Mouse (Mus musculus) megakaryocyte-erythroid progenitor cell, adult 5-6 weeks (primary cell): ENCODE results near the gene 4933402E13Rik. TPM values are rescaled to one million over a fixed set of nuclear protein-coding genes. Genes with fewer than 3 reads are reported as not detected.

Source experiments
- ATAC-seq: replicated peaks from 2 replicates; pipeline ENCODE4 v1.8.0; 2016; ENCODE audit warnings: mild to moderate bottlenecking, inconsistent platforms; ENCODE audit not compliant: severe bottlenecking, poor library complexity, low FRiP score, low TSS enrichment
- total RNA-seq, 2 experiments: library from RNA; stranded (forward) in 1 of 2; stranded (reverse) in 1 of 2; fragments of 200-1000, 215-1000 nt in 1 of 2; fragments of >200 nt in 1 of 2; fragmentation: Nextera tagmentation in 1 of 2; gene quantifications; 2 replicates each; pipeline ENCODE4 v1.2.3; 2014 to 2017

The 4933402E13Rik gene
- total RNA-seq (2014; fragmentation: Nextera tagmentation) (not detected in 2 replicates), total RNA-seq (2017) (not detected in 2 replicates)

- no peak for ATAC-seq
Measured at GRCm38 (mm10) chrX:62283199-62283598, at the start of gene 4933402E13Rik. Gene 4933402E13Rik, plus strand, starts transcription at chrX:62283499.

Other genes starting within 250 kb of the 4933402E13Rik start
- gene 4931400O07Rik, start 184.5 kb downstream of the 4933402E13Rik start, total RNA-seq (2014; fragmentation: Nextera tagmentation), result not detected in 2 replicates
- not detected in 2 replicates for gene 4931400O07Rik, start 184.5 kb downstream of the 4933402E13Rik start, total RNA-seq (2017)